Mouse (Mus musculus) neural tube, embryonic 10.5 days (tissue): ENCODE measurements around the gene Fabp3.

Experiments used
- DNase-seq: peaks from one replicate; pipeline ENCODE4 v3.0.0-alpha.2; 2017; ENCODE audit warnings: low spot score; ENCODE audit errors: extremely low spot score

Fabp3 gene

GRCm38 (mm10) chr4:130294513-130294912 lies 13.9 kb upstream of the Fabp3 start:
- DNase-seq, result no peak

- DNase-seq, result no peak
Measured at GRCm38 (mm10) chr4:130295047-130295745, 13.2 kb upstream of the Fabp3 start.

GRCm38 (mm10) chr4:130296243-130296965 lies 12.0 kb upstream of the Fabp3 start:
- DNase-seq, result no peak

GRCm38 (mm10) chr4:130297123-130297529 lies 11.3 kb upstream of the Fabp3 start:
- no peak for DNase-seq

GRCm38 (mm10) chr4:130298877-130299628 lies 9.3 kb upstream of the Fabp3 start:
- DNase-seq, result no peak

- DNase-seq, result no peak
Measured at GRCm38 (mm10) chr4:130299629-130300018, 8.8 kb upstream of the Fabp3 start.

GRCm38 (mm10) chr4:130302285-130302870 lies 6.0 kb upstream of the Fabp3 start:
- no peak for DNase-seq

- no peak for DNase-seq
Measured at GRCm38 (mm10) chr4:130304746-130305145, 3.6 kb upstream of the Fabp3 start.

- DNase-seq, result no peak
Measured at GRCm38 (mm10) chr4:130306796-130307630, 1.4 kb upstream of the Fabp3 start.

GRCm38 (mm10) chr4:130307851-130308230 lies 554 bp upstream of the Fabp3 start:
- peak; percentile 73 for DNase-seq

- DNase-seq, result no peak
Measured at GRCm38 (mm10) chr4:130309254-130309653, 859 bp downstream of the Fabp3 start.

GRCm38 (mm10) chr4:130312526-130312925 lies 4.1 kb downstream of the Fabp3 start:
- DNase-seq, result no peak

- DNase-seq, result no peak
Measured at GRCm38 (mm10) chr4:130313552-130313951, 5.2 kb downstream of the Fabp3 start.

- DNase-seq, result no peak
Measured at GRCm38 (mm10) chr4:130315771-130316527, 7.6 kb downstream of the Fabp3 start.

- no peak for DNase-seq
Measured at GRCm38 (mm10) chr4:130316691-130317090, 8.3 kb downstream of the Fabp3 start.

GRCm38 (mm10) chr4:130318122-130318521 lies 9.7 kb downstream of the Fabp3 start:
- no peak for DNase-seq

- no peak for DNase-seq
Measured at GRCm38 (mm10) chr4:130319564-130319963, 11.2 kb downstream of the Fabp3 start.

- DNase-seq, result no peak
Measured at GRCm38 (mm10) chr4:130321640-130322039, 13.2 kb downstream of the Fabp3 start.

- DNase-seq, result no peak
Measured at GRCm38 (mm10) chr4:130322567-130322966, 14.2 kb downstream of the Fabp3 start.

- no peak for DNase-seq
Measured at GRCm38 (mm10) chr4:130323165-130323564, 14.8 kb downstream of the Fabp3 start.
